Mouse (Mus musculus): Measurements from ENCODE around the gene Tmem178. TPM values are rescaled to one million over a fixed set of nuclear protein-coding genes. Genes with fewer than 3 reads are reported as not detected.
"Not testable (repeated sequence)": the region's sequence is repeated elsewhere in the genome, so short reads cannot be mapped to it uniquely, and the experiment has no call there.

Tmem178 gene
- total RNA-seq, 2 experiments from 2014 or later = 0.34 to 0.45 TPM

GRCm38 (mm10) chr17:80943835-80944529, 450 bp upstream of the Tmem178 start:
- no peak for DNase-seq (ENCODE audit: low spot score)
- intact Hi-C loops (cut with DNase I) = no loop called here

- intact Hi-C loops (cut with DNase I) = not testable (repeated sequence)
Observed at GRCm38 (mm10) chr17:80945510-80945909, 1.1 kb downstream of the Tmem178 start.

GRCm38 (mm10) chr17:80946091-80946885, 1.9 kb downstream of the Tmem178 start:
- no peak for DNase-seq (ENCODE audit: low spot score)
- intact Hi-C loops (cut with DNase I) = no loop called here

More at GRCm38 (mm10) chr17:80945510-80945909, 1.1 kb downstream of the Tmem178 start:
- DNase-seq (ENCODE audit: low spot score) = not testable (repeated sequence)

GRCm38 (mm10) chr17:80947075-80947960, 2.9 kb downstream of the Tmem178 start:
- intact Hi-C loops (cut with DNase I) = no loop called here

GRCm38 (mm10) chr17:80949382-80949781, 5.0 kb downstream of the Tmem178 start:
- DNase-seq (ENCODE audit: low spot score) = no peak
- intact Hi-C loops (cut with DNase I) = no loop called here

More at GRCm38 (mm10) chr17:80947075-80947960, 2.9 kb downstream of the Tmem178 start:
- no peak for DNase-seq (ENCODE audit: low spot score)

- DNase-seq (ENCODE audit: low spot score) = no peak
- intact Hi-C loops (cut with DNase I) = no loop called here
Observed at GRCm38 (mm10) chr17:80949895-80950294, 5.5 kb downstream of the Tmem178 start.

- intact Hi-C loops (cut with DNase I) = no loop called here
- no peak for DNase-seq (ENCODE audit: low spot score)
Observed at GRCm38 (mm10) chr17:80952305-80952704, 7.9 kb downstream of the Tmem178 start.

GRCm38 (mm10) chr17:80955415-80955814, 11.0 kb downstream of the Tmem178 start:
- intact Hi-C loops (cut with DNase I) = no loop called here

GRCm38 (mm10) chr17:80955998-80956811, 11.8 kb downstream of the Tmem178 start:
- intact Hi-C loops (cut with DNase I) = no loop called here
- DNase-seq (ENCODE audit: low spot score) = no peak

More at GRCm38 (mm10) chr17:80955415-80955814, 11.0 kb downstream of the Tmem178 start:
- DNase-seq (ENCODE audit: low spot score) = no peak

- intact Hi-C loops (cut with DNase I) = no loop called here
- no peak for DNase-seq (ENCODE audit: low spot score)
Observed at GRCm38 (mm10) chr17:80958332-80958731, 13.9 kb downstream of the Tmem178 start.

- intact Hi-C loops (cut with DNase I) = no loop called here
- DNase-seq (ENCODE audit: low spot score) = no peak
Observed at GRCm38 (mm10) chr17:80959840-80960239, 15.4 kb downstream of the Tmem178 start.

- intact Hi-C loops (cut with DNase I) = no loop called here
- DNase-seq (ENCODE audit: low spot score) = no peak
Observed at GRCm38 (mm10) chr17:80967475-80967874, 23.0 kb downstream of the Tmem178 start.

GRCm38 (mm10) chr17:80969643-80970619, 25.5 kb downstream of the Tmem178 start:
- intact Hi-C loops (cut with DNase I) = no loop called here
- DNase-seq (ENCODE audit: low spot score) = no peak

GRCm38 (mm10) chr17:80970716-80971115, 26.3 kb downstream of the Tmem178 start:
- no peak for DNase-seq (ENCODE audit: low spot score)
- intact Hi-C loops (cut with DNase I) = no loop called here

- intact Hi-C loops (cut with DNase I) = no loop called here
- DNase-seq (ENCODE audit: low spot score) = no peak
Observed at GRCm38 (mm10) chr17:80972891-80973290, 28.5 kb downstream of the Tmem178 start.

GRCm38 (mm10) chr17:80977245-80977644, 32.8 kb downstream of the Tmem178 start:
- no peak for DNase-seq (ENCODE audit: low spot score)
- intact Hi-C loops (cut with DNase I) = no loop called here

- DNase-seq (ENCODE audit: low spot score) = no peak
- intact Hi-C loops (cut with DNase I) = loop anchor here (2.0 to 5.0 kb wide), 3 partner anchors 48 to 228 kb away; no protein-coding TSS in a partner anchor
Observed at GRCm38 (mm10) chr17:80980096-80980495, 35.7 kb downstream of the Tmem178 start.
